Mouse (Mus musculus): ENCODE data around the gene Cpne4.

Cpne4 gene

GRCm38 (mm10) chr9:105048351-105048750 lies 501.3 kb downstream of the Cpne4 start:
- no peak for DNase-seq (ENCODE audit: low spot score)

DNA sequence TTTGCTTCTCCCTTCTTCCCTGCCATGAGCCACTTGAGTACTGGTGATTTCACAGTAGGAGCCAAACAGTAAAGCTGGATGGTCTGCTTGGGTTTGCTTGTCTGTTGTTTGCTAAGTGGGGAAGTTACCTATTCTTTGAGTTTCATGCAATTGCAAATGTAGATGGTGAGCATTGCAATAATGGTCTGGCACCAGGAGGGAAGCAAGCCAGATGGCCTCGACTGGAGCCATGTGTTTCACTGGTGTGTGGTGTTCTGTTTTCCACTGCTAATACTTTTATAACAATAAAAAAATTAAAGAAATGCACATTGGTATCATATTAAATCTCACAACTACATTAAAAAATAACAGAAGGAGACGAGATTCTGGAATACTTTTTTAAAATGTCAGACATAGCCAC lies 502.6 kb downstream of the Cpne4 start:
- DNase-seq (ENCODE audit: low spot score), result no peak

- no peak for DNase-seq (ENCODE audit: low spot score)
Observed at GRCm38 (mm10) chr9:105050257-105050656, 503.2 kb downstream of the Cpne4 start.

GRCm38 (mm10) chr9:105053147-105053557 lies 506.1 kb downstream of the Cpne4 start, which contains the start of gene Mrpl3:
TSS of gene Mrpl3 (plus strand) at chr9:105053239.
- peak; percentile 78 for DNase-seq (ENCODE audit: low spot score)

DNA sequence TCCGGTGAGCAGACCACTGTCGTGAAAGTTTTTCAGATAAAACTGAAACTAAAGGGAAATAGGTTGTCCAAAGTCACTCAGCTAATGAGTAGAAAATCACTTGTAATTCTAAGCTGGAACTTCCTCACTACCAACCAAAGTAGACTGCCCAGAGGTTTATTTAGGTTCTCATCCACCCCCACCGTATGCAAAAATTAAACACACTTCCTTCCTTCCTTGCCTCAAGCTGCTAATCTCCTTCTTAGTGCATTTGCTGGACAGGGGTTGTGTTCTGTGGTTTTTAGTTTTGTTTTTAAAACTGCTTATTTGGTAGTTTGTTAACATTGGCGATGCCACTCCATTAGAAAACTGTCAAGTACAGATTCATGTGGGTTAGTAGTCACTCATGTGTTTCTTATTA lies 506.7 kb downstream of the Cpne4 start:
- DNase-seq (ENCODE audit: low spot score), result peak; percentile 9

GRCm38 (mm10) chr9:105069106-105069505 lies 522.0 kb downstream of the Cpne4 start:
- no peak for DNase-seq (ENCODE audit: low spot score)

GRCm38 (mm10) chr9:105072991-105073748 lies 526.1 kb downstream of the Cpne4 start:
- DNase-seq (ENCODE audit: low spot score), result no peak

- no peak for DNase-seq (ENCODE audit: low spot score)
Observed at GRCm38 (mm10) chr9:105074851-105075250, 527.8 kb downstream of the Cpne4 start.

DNA sequence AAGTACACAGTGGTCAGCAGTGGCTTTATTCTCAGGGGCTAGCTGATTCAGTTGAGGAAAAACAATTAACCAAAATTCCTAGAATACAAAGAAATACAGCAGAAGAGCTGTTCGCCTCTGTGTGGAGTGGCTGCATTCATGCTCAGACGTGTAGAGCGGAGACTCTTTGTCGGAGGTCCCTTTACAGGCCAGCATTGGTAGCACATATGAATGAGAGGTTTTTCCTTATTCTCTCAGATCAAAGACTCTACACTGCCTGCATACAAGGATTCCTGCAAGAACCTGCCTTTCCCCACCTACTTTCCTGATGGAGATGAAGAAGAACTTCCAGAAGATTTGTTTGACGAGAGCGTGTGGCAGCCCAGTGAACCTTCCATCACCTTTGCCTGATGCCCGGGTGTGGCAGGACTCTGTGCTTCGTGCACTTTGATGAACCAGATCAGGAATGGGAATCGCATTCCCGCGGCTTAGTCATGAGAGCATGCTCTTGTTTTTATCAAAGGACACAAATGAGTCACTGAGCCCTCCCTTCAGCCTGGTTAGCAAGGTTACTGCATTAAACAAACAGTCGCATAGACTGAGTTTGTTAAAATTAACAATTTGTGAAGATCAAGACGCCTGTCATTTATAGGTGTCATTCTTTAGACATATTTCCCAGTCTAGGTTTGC lies 529.8 kb downstream of the Cpne4 start:
- no peak for DNase-seq (ENCODE audit: low spot score)

DNA sequence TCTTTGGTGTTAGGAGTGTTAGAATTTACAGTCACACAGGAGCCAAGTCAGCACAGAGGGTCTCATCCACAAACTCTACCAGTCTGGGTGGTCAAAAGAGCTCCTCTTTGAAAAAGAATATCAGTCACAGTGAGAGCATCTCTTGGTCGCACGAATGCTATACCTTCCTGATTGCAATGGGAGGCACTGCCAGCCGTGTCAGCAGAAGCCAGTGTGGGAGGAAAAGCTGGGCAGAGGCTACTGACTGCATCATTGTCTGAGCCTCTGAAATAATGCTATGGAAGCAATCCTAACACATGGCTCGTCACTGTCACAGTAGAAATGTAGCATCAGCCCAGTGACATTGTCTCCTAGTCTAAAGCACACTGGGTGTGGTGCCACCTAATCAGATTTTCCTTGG lies 531.4 kb downstream of the Cpne4 start:
- DNase-seq (ENCODE audit: low spot score), result no peak

- DNase-seq (ENCODE audit: low spot score), result no peak
Observed at GRCm38 (mm10) chr9:105080246-105080645, 533.2 kb downstream of the Cpne4 start.

Data from c-Kit-positive CD71-positive TER-119-positive erythroid progenitor cells, embryonic 14.5 days (primary cell).